In the genomic region with DNA sequence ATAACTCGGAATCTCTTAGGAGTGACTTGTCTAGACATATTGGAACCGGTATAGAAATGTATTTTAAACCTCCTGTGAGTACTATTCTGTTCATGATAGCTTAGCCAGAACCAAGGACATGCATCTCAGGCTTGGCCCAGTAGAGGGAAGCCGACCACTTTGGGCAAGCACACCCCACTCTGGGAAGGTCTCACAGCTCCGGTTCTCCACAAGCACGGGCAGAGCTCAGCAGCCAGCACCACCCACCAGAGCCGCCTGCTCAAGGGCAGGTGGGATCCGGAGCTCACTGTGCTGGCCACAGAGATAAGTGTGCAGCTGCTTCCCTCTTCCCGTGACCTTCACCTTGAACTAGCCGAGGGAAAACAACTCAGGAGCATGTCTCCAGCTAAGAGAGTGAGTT, we compare ENCODE assay signal across 9 mouse cellular contexts. TPM values are rescaled to one million over a fixed set of nuclear protein-coding genes. Genes with fewer than 3 reads are reported as not detected.
DNase-seq lines count a peak whose midpoint lies in the region; ATAC-seq and TF ChIP-seq lines count a peak whose summit lies in the region.
"Had no signal": no experiment of that assay in that cellular context is flagged by ENCODE, and none has a peak within 500 bp of the region (broad histone marks: within the 10 kb centered on the region; RNA-seq: fewer than 3 reads in every experiment).

No protein-coding gene starts in this region.

- TF ChIP-seq CTCF in lung, embryonic 14.5 days (IDR thresholded peaks at IDR 0.05; ENCODE audit: low read depth), result peak; percentile 21; the same call in 1 of the 2 replicates
- TF ChIP-seq CTCF in cortical plate, adult 2 months (IDR thresholded peaks at IDR 0.05; ENCODE audit: extremely low read depth, insufficient read depth, low read length), result peak; percentile 31; the same call in 1 of the 2 replicates

- H3K27ac ChIP-seq in heart, embryonic 11.5 days (ENCODE audit: low read depth, low read length), result peak overlapping the region; percentile 65; the same call in 1 of the 2 replicates
- no peak overlapping the region for H3K27ac ChIP-seq in lung, embryonic 14.5 days (ENCODE audit: low read depth)
- H3K27ac ChIP-seq in cortical plate, adult 2 months (ENCODE audit: insufficient read depth, low read length), result no peak overlapping the region
- H3K27ac ChIP-seq in limb, embryonic 10.5 days, result no peak overlapping the region

- no peaks in the 10 kb centered on the region for H3K27me3 ChIP-seq in heart, embryonic 11.5 days (ENCODE audit: control insufficient read depth, insufficient read depth, low read length)
- no peaks in the 10 kb centered on the region for H3K27me3 ChIP-seq in lung, embryonic 14.5 days (ENCODE audit: insufficient read depth, low read length)
- no peaks in the 10 kb centered on the region for H3K27me3 ChIP-seq in limb, embryonic 10.5 days (ENCODE audit: low read depth, poor library complexity, severe bottlenecking)

- H3K36me3 ChIP-seq in heart, embryonic 11.5 days (ENCODE audit: control insufficient read depth, insufficient read depth, low read length), result no peaks in the 10 kb centered on the region
- peaks cover 16% of the 10 kb centered on the region; the same call in 1 of the 2 replicates for H3K36me3 ChIP-seq in lung, embryonic 14.5 days (ENCODE audit: insufficient read depth)
- peaks cover 60% of the 10 kb centered on the region for H3K36me3 ChIP-seq in limb, embryonic 10.5 days

- ATAC-seq in heart, embryonic 11.5 days (replicated peaks; ENCODE audit: insufficient number of reproducible peaks, low FRiP score, low TSS enrichment), result peak; percentile 61; the same call in 1 of the 2 replicates
- no peak for ATAC-seq in lung, embryonic 14.5 days (ENCODE audit: insufficient read depth)

- DNase-seq in heart, adult 9 months (ENCODE audit: low spot score in 2 of 2), result no peak
- peak; percentile 18 for DNase-seq in lung, embryonic 14.5 days
- no peak for DNase-seq in lung, postnatal 36 days
- DNase-seq in heart, postnatal 4 days, result peak; percentile 55
- DNase-seq in limb, embryonic 10.5 days (ENCODE audit: low spot score), result no peak
- DNase-seq: gastrocnemius, postnatal 25 days; retina, postnatal 1 day had no signal

- H3K4me2 ChIP-seq in heart, embryonic 11.5 days, result no peak overlapping the region
- no peak overlapping the region for H3K4me2 ChIP-seq in lung, embryonic 14.5 days

- WGBS in heart, embryonic 11.5 days (ENCODE audit: insufficient replicate concordance), result 54% methylated on average over 9 of the region's 9 CpGs
- 73% methylated on average over 9 of the region's 9 CpGs for WGBS in lung, embryonic 14.5 days
- WGBS in limb, embryonic 10.5 days, result 90% methylated on average over 9 of the region's 9 CpGs

- peaks cover 17% of the 10 kb centered on the region; the same call in 1 of the 2 replicates for H3K4me1 ChIP-seq in heart, embryonic 11.5 days (ENCODE audit: control insufficient read depth, insufficient read depth, low read length)
- H3K4me1 ChIP-seq in lung, embryonic 14.5 days (ENCODE audit: insufficient read depth), result no peaks in the 10 kb centered on the region
- peaks cover 7% of the 10 kb centered on the region for H3K4me1 ChIP-seq in cortical plate, adult 2 months (ENCODE audit: control insufficient read depth, insufficient read depth, low read length)
- H3K4me1 ChIP-seq in limb, embryonic 10.5 days, result no peaks in the 10 kb centered on the region

- H3K4me3 ChIP-seq in heart, embryonic 11.5 days (ENCODE audit: low read depth, low read length), result no peak overlapping the region
- no peak overlapping the region for H3K4me3 ChIP-seq in lung, embryonic 14.5 days (ENCODE audit: low read depth, low read length)
- no peak overlapping the region for H3K4me3 ChIP-seq in cortical plate, adult 2 months (ENCODE audit: insufficient read depth, low read length)
- H3K4me3 ChIP-seq in limb, embryonic 10.5 days, result no peak overlapping the region

- no peaks in the 10 kb centered on the region for H3K9me3 ChIP-seq in heart, embryonic 11.5 days (replicated peaks; ENCODE audit: control insufficient read depth, low read length)
- no peaks in the 10 kb centered on the region for H3K9me3 ChIP-seq in lung, embryonic 14.5 days (ENCODE audit: low read depth, low read length)
- H3K9me3 ChIP-seq in limb, embryonic 10.5 days (replicated peaks), result no peaks in the 10 kb centered on the region

- TF ChIP-seq POLR2A in cortical plate, adult 2 months (IDR thresholded peaks at IDR 0.05; ENCODE audit: extremely low read depth, insufficient read depth, low read length), result no peak

- no peak overlapping the region for H3K9ac ChIP-seq in heart, embryonic 11.5 days (ENCODE audit: low read depth, low read length)
- no peak overlapping the region for H3K9ac ChIP-seq in lung, embryonic 14.5 days

RNA-seq across cellular contexts. Expression of gene Vac14, which starts 32.5 kb away (rescaled TPM):
- 21.6 and 22.7 TPM in 2 replicates for polyA plus RNA-seq in heart, embryonic 11.5 days (2014; fragmentation: Nextera tagmentation; extraction: Ambion mirVana)
- polyA plus RNA-seq in lung, embryonic 14.5 days (2014; fragmentation: Nextera tagmentation; extraction: Ambion mirVana), result 23.3 and 25.2 TPM in 2 replicates
- 23.2 and 24.3 TPM in 2 replicates for polyA plus RNA-seq in cortical plate, adult 2 months (2012; rRNA removed)
- total RNA-seq in heart, postnatal 4 days (2021), result 10 to 100 TPM; 26.7 to 28.1 TPM
- polyA plus RNA-seq in limb, embryonic 10.5 days (2016; fragmentation: Nextera tagmentation; extraction: Ambion mirVana), result 30.8 and 32.3 TPM in 2 replicates

Comparison
In these comparisons a context has a peak if more than half of its experiments do, and no peak if none do; other contexts are left out.
1. DNase-seq: peak in lung, embryonic 14.5 days (single experiment) and heart, postnatal 4 days (single experiment); none in heart, adult 9 months (0 of 2), lung, postnatal 36 days (single experiment) and limb, embryonic 10.5 days (single experiment).